Mouse (Mus musculus): ENCODE results near the gene Sec16b.

GRCm38 (mm10) chr1:157604513-157604912, 98.0 kb downstream of the Sec16b start:
- no peak for TF ChIP-seq CTCF (IDR thresholded peaks at IDR 0.05; ENCODE audit: extremely low read depth, insufficient read depth, insufficient read length, insufficient replicate concordance)
- no peak for TF ChIP-seq POLR2A (IDR thresholded peaks at IDR 0.05; ENCODE audit: low read depth, low read length)

Data from spleen, adult 2 months (tissue).